Mouse (Mus musculus): ENCODE measurements at regions not wholly inside any gene's neighbourhood (a gene's known extent, or its start where the extent isn't known, plus 50 kb on each side); places are given as distances from the start of the nearest gene placed in this dataset.

DNA sequence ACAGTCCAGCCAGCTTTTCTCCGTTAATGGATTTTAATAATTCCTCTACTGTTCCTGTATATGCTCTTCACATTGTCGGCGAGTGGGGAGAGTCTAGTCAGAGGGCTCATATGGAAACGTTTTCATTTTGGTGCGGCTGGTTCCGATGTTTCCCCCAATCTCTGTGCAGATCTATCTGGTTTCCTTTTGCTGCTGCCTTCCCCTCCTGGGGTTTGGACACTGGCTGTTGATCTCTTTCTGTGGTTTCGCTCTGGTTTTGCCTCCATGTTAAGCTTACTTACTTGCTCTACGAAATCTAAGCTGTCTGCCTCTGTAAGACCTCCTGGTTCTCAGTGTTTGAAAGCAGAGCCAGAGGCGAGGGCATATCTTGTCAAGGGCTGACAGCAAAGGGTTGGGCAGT, 221.7 kb downstream of the Ndfip2 start:
- no peak for TF ChIP-seq GATA1 (IDR thresholded peaks at IDR 0.05; ENCODE audit: low read length)
- TF ChIP-seq TAL1 (IDR thresholded peaks at IDR 0.05; ENCODE audit: low read length) = no peak
